Mouse (Mus musculus) CH12.LX (cell line): Measurements from ENCODE around the gene Isg20l2. TPM values are rescaled to one million over a fixed set of nuclear protein-coding genes. Genes with fewer than 3 reads are reported as not detected.
A peak's percentile ranks its signal among the peaks of the same experiment; 100 is the strongest.

Experiments used
- DNase-seq: peaks from one replicate; pipeline ENCODE4 v3.0.0-alpha.2; 2013; ENCODE audit errors: extremely low read depth
- H3K27ac ChIP-seq: 2 replicates; pipeline ENCODE4 v1.5.1; 2012; ENCODE audit warnings: low read depth, mild to moderate bottlenecking, control low read depth, moderate library complexity; ENCODE audit not compliant: insufficient read depth
- H3K27me3 ChIP-seq: replicated peaks from 2 replicates; pipeline ENCODE3; 2012; ENCODE audit warnings: inconsistent platforms
- H3K36me3 ChIP-seq, 2 experiments: replicated peaks in 1 of 2; 2 replicates each; pipeline versions ENCODE3 to v1.6.1; 2012; ENCODE audit warnings: inconsistent platforms in 1 of 2, low read length in 1 of 2, mild to moderate bottlenecking in 1 of 2, mixed read lengths in 1 of 2, moderate library complexity in 1 of 2; ENCODE audit not compliant: control insufficient read depth in 1 of 2, insufficient read depth in 1 of 2
- H3K4me1 ChIP-seq, 2 experiments: 2 replicates each; pipeline ENCODE4 v1.6.1; 2012; ENCODE audit warnings: inconsistent platforms in 1 of 2, moderate library complexity in 1 of 2; ENCODE audit not compliant: insufficient read depth in 2 of 2, control insufficient read depth in 1 of 2
- H3K4me2 ChIP-seq: 2 replicates; pipeline ENCODE4 v1.6.1; 2012; ENCODE audit warnings: low read depth, mild to moderate bottlenecking, control low read depth; ENCODE audit not compliant: poor library complexity, insufficient read depth, severe bottlenecking
- H3K4me3 ChIP-seq, 3 experiments: fragments of 150-350 bp in 1 of 3; sonication (generic) in 1 of 3; replicated peaks in 1 of 3; 2 replicates each; pipeline versions ENCODE3 to v1.5.1; 2011 to 2012; ENCODE audit warnings: low read depth in 2 of 3, low read length in 2 of 3, mild to moderate bottlenecking in 2 of 3, moderate library complexity in 2 of 3, control low read depth in 1 of 3, improper control_type of control experiment in 1 of 3, inconsistent platforms in 1 of 3, mixed read lengths in 1 of 3; ENCODE audit not compliant: poor library complexity in 1 of 3
- H3K79me2 ChIP-seq: replicated peaks from 2 replicates; pipeline ENCODE4 v1.6.1; 2012; ENCODE audit warnings: mild to moderate bottlenecking, moderate library complexity; ENCODE audit not compliant: control insufficient read depth, poor library complexity, insufficient read depth, severe bottlenecking; ENCODE audit errors: extremely low read depth
- H3K9ac ChIP-seq: 2 replicates; pipeline ENCODE4 v1.6.1; 2012; ENCODE audit warnings: low read depth, mild to moderate bottlenecking, control low read depth, moderate library complexity; ENCODE audit not compliant: insufficient read depth
- H3K9me3 ChIP-seq: replicated peaks from 2 replicates; pipeline ENCODE3; 2012; ENCODE audit warnings: low read length, inconsistent platforms, mixed read lengths
- EP300 ChIP-seq: IDR thresholded peaks from 2 replicates; pipeline ENCODE4 v1.6.1; 2011; ENCODE audit warnings: low read length, improper control_type of control experiment
- NRF1 ChIP-seq: IDR thresholded peaks from 2 replicates; pipeline ENCODE4 v1.6.1; 2014; ENCODE audit warnings: low read depth, mild to moderate bottlenecking, inconsistent platforms, low read length, improper control_type of control experiment, moderate library complexity
- dilution Hi-C: fragments of 300-500 bp; cut with MboI; formaldehyde crosslinking; loops from 2 replicates; pipeline ENCODE4 v1.14.3; 2020; ENCODE audit warnings: low sequenced_read_pairs; ENCODE audit not compliant: extremely low pct_unique_long_range_greater_than_20kb, extremely low pct_ligation_motif_present
- in situ Hi-C: fragments of 300-500 bp; cut with MboI; formaldehyde crosslinking; loops from 3 replicates; pipeline ENCODE4 v1.14.3; 2019; ENCODE audit warnings: low sequenced_read_pairs, low pct_ligation_motif_present, low pct_unique_long_range_greater_than_20kb, mixed read lengths
- polyA plus RNA-seq: library from polyadenylated mRNA; unstranded; fragments of >175 nt; gene quantifications from 2 replicates; pipeline ENCODE4 v1.2.1, GENCODE M21; 2012; ENCODE audit warnings: low read depth; ENCODE audit not compliant: insufficient read length
- total RNA-seq, 2 experiments: library from RNA; depleted of rRNA; stranded (reverse); fragments of 300-350 nt in 1 of 2; fragments of >200 nt in 1 of 2; gene quantifications; 2 replicates each; pipeline ENCODE4 v1.2.3; 2012 to 2014

Isg20l2 gene
- total and polyA plus RNA-seq, 3 experiments, result 40.8 to 68.8 (median 45.0) TPM

DNA sequence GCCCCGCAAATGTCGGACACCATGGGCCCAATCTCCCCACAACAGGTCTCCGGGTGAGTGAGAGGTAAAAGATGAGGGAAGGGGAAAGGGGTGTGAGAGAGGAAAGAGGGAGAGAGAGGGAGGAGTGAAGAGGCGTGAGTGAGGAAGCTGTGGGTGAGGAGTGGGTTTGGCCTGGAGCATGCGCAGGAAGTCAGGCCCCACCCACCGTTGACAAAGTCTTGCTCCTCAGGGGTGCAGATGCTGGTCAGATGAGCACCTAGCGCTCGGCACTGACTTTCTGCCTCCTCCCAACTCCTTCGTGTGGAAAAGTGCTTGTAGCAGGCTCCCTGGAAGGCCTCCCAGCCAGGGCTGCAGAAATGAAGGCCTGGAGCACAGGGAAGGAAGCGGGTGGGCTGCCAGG, 59.8 kb downstream of the Isg20l2 start:
- dilution Hi-C loops, result no loop called here
- peaks cover 2 to 32% of the 10 kb centered on the region in 2 experiments; a peak in 3 of 4 replicates for H3K4me1 ChIP-seq
- TF ChIP-seq NRF1 (peak; percentile 77), EP300 (no peak)

More for the DNA sequence above, 59.8 kb downstream of the Isg20l2 start:
- Histone ChIP-seq H3K4me2 (no peak overlapping the region), H3K9me3 (no peaks in the 10 kb centered on the region), H3K4me3 (no peak overlapping the region), H3K27me3 (peaks cover 66% of the 10 kb centered on the region), H3K27ac (no peak overlapping the region), H3K9ac (no peak overlapping the region), H3K36me3 (no peaks in the 10 kb centered on the region), H3K79me2 (no peaks in the 10 kb centered on the region)
- DNase-seq, result no peak
- in situ Hi-C loops, result no loop called here

Other genes starting within 250 kb of the Isg20l2 start
- gene Lrrc71, start 181.7 kb upstream of the Isg20l2 start, total RNA-seq (2012; rRNA removed), result 0.17 and 0.21 TPM in 2 replicates
- not detected in 2 replicates for gene Lrrc71, start 181.7 kb upstream of the Isg20l2 start, total RNA-seq (2014; rRNA removed)
- 0.14 TPM in 1 of 2 replicates, not detected in the other for gene Lrrc71, start 181.7 kb upstream of the Isg20l2 start, polyA plus RNA-seq
- 0.92 and 1.6 TPM in 2 replicates for gene Ntrk1, start 135.2 kb upstream of the Isg20l2 start, total RNA-seq (2012; rRNA removed)
- gene Ntrk1, start 135.2 kb upstream of the Isg20l2 start, total RNA-seq (2014; rRNA removed), result 0.36 and 0.55 TPM in 2 replicates
- 0.47 and 0.53 TPM in 2 replicates for gene Ntrk1, start 135.2 kb upstream of the Isg20l2 start, polyA plus RNA-seq
- 0.08 TPM in 1 of 2 replicates, not detected in the other for gene Insrr, start 133.4 kb upstream of the Isg20l2 start, total RNA-seq (2012; rRNA removed)
- not detected in 2 replicates for gene Insrr, start 133.4 kb upstream of the Isg20l2 start, total RNA-seq (2014; rRNA removed)
- gene Insrr, start 133.4 kb upstream of the Isg20l2 start, polyA plus RNA-seq, result 0.06 TPM in 1 of 2 replicates, not detected in the other
- 0.50 and 1.2 TPM in 2 replicates for gene Pear1, start 106.0 kb upstream of the Isg20l2 start, total RNA-seq (2012; rRNA removed)
- 0.20 and 0.22 TPM in 2 replicates for gene Pear1, start 106.0 kb upstream of the Isg20l2 start, total RNA-seq (2014; rRNA removed)
- 0.35 and 0.46 TPM in 2 replicates for gene Pear1, start 106.0 kb upstream of the Isg20l2 start, polyA plus RNA-seq
- 39.2 and 46.6 TPM in 2 replicates for gene Sh2d2a, start 83.6 kb upstream of the Isg20l2 start, total RNA-seq (2012; rRNA removed)
- 19.9 and 23.2 TPM in 2 replicates for gene Sh2d2a, start 83.6 kb upstream of the Isg20l2 start, total RNA-seq (2014; rRNA removed)
- gene Sh2d2a, start 83.6 kb upstream of the Isg20l2 start, polyA plus RNA-seq, result 66.8 and 74.5 TPM in 2 replicates
- 48.6 and 51.7 TPM in 2 replicates for gene Prcc, start 44.7 kb upstream of the Isg20l2 start, total RNA-seq (2012; rRNA removed)
- gene Prcc, start 44.7 kb upstream of the Isg20l2 start, total RNA-seq (2014; rRNA removed), result 24.8 and 26.4 TPM in 2 replicates
- 55.7 and 58.5 TPM in 2 replicates for gene Prcc, start 44.7 kb upstream of the Isg20l2 start, polyA plus RNA-seq
- gene Hdgf, start 24.0 kb upstream of the Isg20l2 start, total RNA-seq (2012; rRNA removed), result 199 and 223 TPM in 2 replicates
- 215 and 219 TPM in 2 replicates for gene Hdgf, start 24.0 kb upstream of the Isg20l2 start, total RNA-seq (2014; rRNA removed)
- 468 and 755 TPM in 2 replicates for gene Hdgf, start 24.0 kb upstream of the Isg20l2 start, polyA plus RNA-seq
- gene Mrpl24, start 10.8 kb upstream of the Isg20l2 start, total RNA-seq (2012; rRNA removed), result 160 and 176 TPM in 2 replicates
- 166 and 168 TPM in 2 replicates for gene Mrpl24, start 10.8 kb upstream of the Isg20l2 start, total RNA-seq (2014; rRNA removed)
- 123 and 156 TPM in 2 replicates for gene Mrpl24, start 10.8 kb upstream of the Isg20l2 start, polyA plus RNA-seq
- 11.4 and 12.3 TPM in 2 replicates for gene Rrnad1, start 403 bp downstream of the Isg20l2 start, total RNA-seq (2012; rRNA removed)
- 7.3 and 8.0 TPM in 2 replicates for gene Rrnad1, start 403 bp downstream of the Isg20l2 start, total RNA-seq (2014; rRNA removed)
- gene Rrnad1, start 403 bp downstream of the Isg20l2 start, polyA plus RNA-seq, result 11.7 and 12.5 TPM in 2 replicates
- 0.38 TPM in 2 replicates for gene Crabp2, start 18.4 kb downstream of the Isg20l2 start, total RNA-seq (2012; rRNA removed)
- 0.27 TPM in 1 of 2 replicates, not detected in the other for gene Crabp2, start 18.4 kb downstream of the Isg20l2 start, total RNA-seq (2014; rRNA removed)
- gene Crabp2, start 18.4 kb downstream of the Isg20l2 start, polyA plus RNA-seq, result 0.97 and 1.0 TPM in 2 replicates
- 0.04 TPM in 2 replicates for gene Nes, start 40.8 kb downstream of the Isg20l2 start, total RNA-seq (2012; rRNA removed)
- gene Nes, start 40.8 kb downstream of the Isg20l2 start, total RNA-seq (2014; rRNA removed), result 0.04 TPM in 1 of 2 replicates, not detected in the other
- 0.04 TPM in 2 replicates for gene Nes, start 40.8 kb downstream of the Isg20l2 start, polyA plus RNA-seq
- 0.04 TPM in 1 of 2 replicates, not detected in the other for gene Bcan, start 69.9 kb downstream of the Isg20l2 start, total RNA-seq (2012; rRNA removed)
- gene Bcan, start 69.9 kb downstream of the Isg20l2 start, total RNA-seq (2014; rRNA removed), result not detected in 2 replicates
- not detected in 2 replicates for gene Bcan, start 69.9 kb downstream of the Isg20l2 start, polyA plus RNA-seq
- gene Hapln2, start 97.3 kb downstream of the Isg20l2 start, total RNA-seq (2012; rRNA removed), result not detected in 2 replicates
- not detected in 2 replicates for gene Hapln2, start 97.3 kb downstream of the Isg20l2 start, total RNA-seq (2014; rRNA removed)
- gene Hapln2, start 97.3 kb downstream of the Isg20l2 start, polyA plus RNA-seq, result not detected in 2 replicates
- 49.1 and 64.2 TPM in 2 replicates for gene Gpatch4, start 112.8 kb downstream of the Isg20l2 start, total RNA-seq (2012; rRNA removed)
- gene Gpatch4, start 112.8 kb downstream of the Isg20l2 start, total RNA-seq (2014; rRNA removed), result 20.3 and 21.6 TPM in 2 replicates
- gene Gpatch4, start 112.8 kb downstream of the Isg20l2 start, polyA plus RNA-seq, result 128 and 182 TPM in 2 replicates
- 98.1 and 124 TPM in 2 replicates for gene Naxe, start 128.2 kb downstream of the Isg20l2 start, total RNA-seq (2012; rRNA removed)
- 65.6 and 71.0 TPM in 2 replicates for gene Naxe, start 128.2 kb downstream of the Isg20l2 start, total RNA-seq (2014; rRNA removed)
- 80.5 and 91.3 TPM in 2 replicates for gene Naxe, start 128.2 kb downstream of the Isg20l2 start, polyA plus RNA-seq
- gene Ttc24, start 148.0 kb downstream of the Isg20l2 start, total RNA-seq (2012; rRNA removed), result not detected in 2 replicates
- gene Ttc24, start 148.0 kb downstream of the Isg20l2 start, total RNA-seq (2014; rRNA removed), result not detected in 2 replicates
- not detected in 2 replicates for gene Ttc24, start 148.0 kb downstream of the Isg20l2 start, polyA plus RNA-seq
- 15.9 and 21.9 TPM in 2 replicates for gene Iqgap3, start 151.7 kb downstream of the Isg20l2 start, total RNA-seq (2012; rRNA removed)
- 12.1 and 13.0 TPM in 2 replicates for gene Iqgap3, start 151.7 kb downstream of the Isg20l2 start, total RNA-seq (2014; rRNA removed)
- gene Iqgap3, start 151.7 kb downstream of the Isg20l2 start, polyA plus RNA-seq, result 16.1 and 18.3 TPM in 2 replicates
- 10.9 and 11.0 TPM in 2 replicates for gene Mef2d, start 212.1 kb downstream of the Isg20l2 start, total RNA-seq (2012; rRNA removed)
- gene Mef2d, start 212.1 kb downstream of the Isg20l2 start, total RNA-seq (2014; rRNA removed), result 4.3 and 4.8 TPM in 2 replicates
- 51.2 and 75.8 TPM in 2 replicates for gene Mef2d, start 212.1 kb downstream of the Isg20l2 start, polyA plus RNA-seq